8 mouse cellular contexts compared by ENCODE assay signal in genomic region chr1:59623325-59624017, GRCm38 (mm10). TPM values are rescaled to one million over a fixed set of nuclear protein-coding genes. Genes with fewer than 3 reads are reported as not detected.
DNase-seq lines count a peak whose midpoint lies in the region; ATAC-seq and TF ChIP-seq lines count a peak whose summit lies in the region.

No protein-coding gene starts in this region.

- no peak overlapping the region for H3K4me3 ChIP-seq in testis, adult 2 months (ENCODE audit: control insufficient read depth, low read depth, low read length)
- H3K4me3 ChIP-seq in hindbrain, postnatal 0 days (ENCODE audit: low read length), result no peak overlapping the region

- peak; percentile 96 for ATAC-seq in hindbrain, postnatal 0 days

- DNase-seq in testis, postnatal 14 days (ENCODE audit: low spot score), result no peak
- peak; percentile 76 to 88 for DNase-seq in cerebellum, postnatal 25 days
- DNase-seq in frontal cortex, postnatal 25 days (ENCODE audit: low spot score in 2 of 2), result peak; percentile 49 to 72
- DNase-seq in hindbrain, postnatal 0 days (ENCODE audit: low spot score), result peak; percentile 94
- peak; percentile 57 to 65 for DNase-seq in layer of hippocampus, postnatal 36 days
- DNase-seq in lung, postnatal 14 days, result peak; percentile 84
- peak; percentile 80 to 87 for DNase-seq in right cerebral cortex, postnatal 10 days (ENCODE audit: low spot score in 2 of 2)

- no peak for TF ChIP-seq POLR2A in testis, adult 2 months (IDR thresholded peaks at IDR 0.05; ENCODE audit: control insufficient read depth, low read depth, low read length)

- no peak overlapping the region for H3K9ac ChIP-seq in hindbrain, postnatal 0 days (replicated peaks; ENCODE audit: low read length)

- H3K27me3 ChIP-seq in testis, adult 2 months (ENCODE audit: control insufficient read depth, insufficient read depth, low read length), result no peaks in the 10 kb centered on the region
- H3K27me3 ChIP-seq in hindbrain, postnatal 0 days (ENCODE audit: insufficient read depth, low read length), result no peaks in the 10 kb centered on the region

- H3K27ac ChIP-seq in testis, adult 2 months (ENCODE audit: control insufficient read depth, insufficient read depth, low read depth, low read length), result no peak overlapping the region
- H3K27ac ChIP-seq in hindbrain, postnatal 0 days, result no peak overlapping the region

- TF ChIP-seq CTCF in testis, adult 2 months (IDR thresholded peaks at IDR 0.05; ENCODE audit: control insufficient read depth, insufficient read depth, insufficient replicate concordance, low read depth, low read length), result peak; percentile 34; the same call in 1 of the 2 replicates
- TF ChIP-seq CTCF in hindbrain, postnatal 0 days (IDR thresholded peaks at IDR 0.05; ENCODE audit: low read depth), result peak; percentile 99

- H3K4me2 ChIP-seq in hindbrain, postnatal 0 days (ENCODE audit: low read depth, low read length), result no peak overlapping the region

- peaks cover 2% of the 10 kb centered on the region; the same call in 1 of the 2 replicates for H3K4me1 ChIP-seq in testis, adult 2 months (ENCODE audit: control insufficient read depth, insufficient read depth, low read length)
- H3K4me1 ChIP-seq in hindbrain, postnatal 0 days (ENCODE audit: insufficient read depth, low read length), result no peaks in the 10 kb centered on the region

- no peaks in the 10 kb centered on the region; the same call in 1 of the 2 replicates for H3K36me3 ChIP-seq in testis, adult 2 months (ENCODE audit: control insufficient read depth, insufficient read depth, low read length)
- no peaks in the 10 kb centered on the region for H3K36me3 ChIP-seq in hindbrain, postnatal 0 days (ENCODE audit: insufficient read depth, low read length)

- H3K9me3 ChIP-seq in hindbrain, postnatal 0 days (ENCODE audit: low read length), result no peaks in the 10 kb centered on the region

- 24% methylated on average over 5 of the region's 5 CpGs for WGBS in hindbrain, postnatal 0 days

RNA-seq across cellular contexts. Expression of gene Sumo1, which starts 47.2 kb away (rescaled TPM):
- polyA plus RNA-seq in testis, adult 2 months (2012; rRNA removed), result 22.2 and 32.2 TPM in 2 replicates
- 70.2 and 72.7 TPM in 2 replicates for total RNA-seq in hindbrain, postnatal 0 days (2014; rRNA removed)
- 311 and 326 TPM in 2 replicates for polyA plus RNA-seq in hindbrain, postnatal 0 days (2015; fragmentation: Nextera tagmentation; extraction: Ambion mirVana)
- total RNA-seq in layer of hippocampus, postnatal 36 days (2021), result 100 to 1,000 TPM; 120 to 126 TPM
